ENCODE assay signal across 9 mouse cellular contexts in the genomic region with DNA sequence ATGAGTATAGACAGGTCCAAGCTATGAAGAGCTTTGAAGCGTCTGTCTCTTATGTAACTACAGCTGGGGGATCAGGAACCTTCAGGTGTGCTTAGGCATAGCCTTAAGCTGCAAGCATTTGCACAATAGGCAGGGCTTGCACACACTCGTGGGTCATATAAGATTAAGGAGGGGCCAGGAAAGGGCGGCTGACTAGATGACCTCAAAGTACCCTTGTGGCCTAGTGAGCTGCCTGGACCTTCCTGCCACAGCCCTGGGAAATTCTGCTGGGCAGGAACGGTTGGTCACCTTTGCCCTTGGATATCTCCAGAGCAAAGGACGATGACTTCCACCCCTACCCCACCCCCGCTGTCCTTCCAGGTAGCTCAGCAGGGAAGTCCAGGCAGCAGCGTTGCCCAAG. TPM values are rescaled to one million over a fixed set of nuclear protein-coding genes. Genes with fewer than 3 reads are reported as not detected.
DNase-seq lines count a peak whose midpoint lies in the region; ATAC-seq lines count a peak whose summit lies in the region.
"Had no signal": no experiment of that assay in that cellular context is flagged by ENCODE, and none has a peak within 500 bp of the region (broad histone marks: within the 10 kb centered on the region; RNA-seq: fewer than 3 reads in every experiment).

No protein-coding gene starts in this region.

- ATAC-seq in heart, embryonic 15.5 days (replicated peaks; ENCODE audit: insufficient number of reproducible peaks, insufficient read depth, low FRiP score, low read depth) = no peak

- H3K9me3 ChIP-seq in heart, embryonic 15.5 days (replicated peaks) = no peaks in the 10 kb centered on the region

- DNase-seq in adrenal gland, postnatal 14 days = peak; percentile 33
- DNase-seq in adrenal gland, adult 8-10 months = no peak
- DNase-seq in 3134 (ENCODE audit: extremely low read depth, insufficient read length, low spot score) (peak; percentile 35), liver (peak; percentile 24)
- peak; percentile 77 for DNase-seq in retina, postnatal 1 day
- DNase-seq in layer of hippocampus, postnatal 25 days (ENCODE audit: extremely low spot score in 1 of 2, low spot score in 1 of 2) = no peak
- no peak for DNase-seq in right cerebral cortex, postnatal 14 days

- 38% methylated on average over 7 of the region's 7 CpGs for WGBS in heart, embryonic 15.5 days

- H3K9ac ChIP-seq in heart, embryonic 15.5 days = no peak overlapping the region

- no peaks in the 10 kb centered on the region for H3K27me3 ChIP-seq in heart, embryonic 15.5 days

- H3K27ac ChIP-seq in heart, embryonic 15.5 days = peak overlapping the region; percentile 70

- no peak overlapping the region for H3K4me3 ChIP-seq in heart, embryonic 15.5 days

- H3K4me1 ChIP-seq in heart, embryonic 15.5 days (replicated peaks) = peaks cover 31% of the 10 kb centered on the region

- H3K4me2 ChIP-seq in heart, embryonic 15.5 days = no peak overlapping the region

- no peaks in the 10 kb centered on the region for H3K36me3 ChIP-seq in heart, embryonic 15.5 days

RNA-seq across cellular contexts. Expression of a gene that starts 1.8 kb away (rescaled TPM):
- total RNA-seq in adrenal gland, postnatal 14 days (2021) = 529 and 592 TPM in 2 replicates
- 100 to 1,000 TPM; 146 to 275 (median 231) TPM for total RNA-seq in adrenal gland, adult 8-10 months (2022)
- 2,657 and 2,686 TPM in 2 replicates for polyA plus RNA-seq in heart, embryonic 15.5 days (2015; fragmentation: Nextera tagmentation; extraction: Ambion mirVana)
- total RNA-seq in layer of hippocampus, postnatal 25 days (2021) = 100 to 1,000 TPM; 303 to 347 TPM

RNA-seq across cellular contexts. Expression of a gene that starts 21.6 kb away (rescaled TPM):
- not detected in 2 replicates for total RNA-seq in adrenal gland, postnatal 14 days (2021)
- total RNA-seq in adrenal gland, adult 8-10 months (2022) = not detected
- not detected in 2 replicates for polyA plus RNA-seq in heart, embryonic 15.5 days (2015; fragmentation: Nextera tagmentation; extraction: Ambion mirVana)
- not detected for total RNA-seq in layer of hippocampus, postnatal 25 days (2021)
- polyA plus RNA-seq: embryonic facial prominence, embryonic 11.5 days had no signal

RNA-seq across cellular contexts. Expression of a gene that starts 43.5 kb away (rescaled TPM):
- 41.1 and 41.3 TPM in 2 replicates for total RNA-seq in adrenal gland, postnatal 14 days (2021)
- total RNA-seq in adrenal gland, adult 8-10 months (2022) = 10 to 100 TPM; 32.0 to 41.3 (median 39.0) TPM
- polyA plus RNA-seq in heart, embryonic 15.5 days (2015; fragmentation: Nextera tagmentation; extraction: Ambion mirVana) = 28.3 and 28.8 TPM in 2 replicates
- total RNA-seq in layer of hippocampus, postnatal 25 days (2021) = 10 to 100 TPM; 38.8 to 39.9 TPM

RNA-seq across cellular contexts. Expression of a gene that starts 43.6 kb away (rescaled TPM):
- total RNA-seq in adrenal gland, postnatal 14 days (2021) = 18.7 and 19.0 TPM in 2 replicates
- total RNA-seq in adrenal gland, adult 8-10 months (2022) = 10 to 100 TPM; 26.4 to 40.6 (median 34.7) TPM
- polyA plus RNA-seq in heart, embryonic 15.5 days (2015; fragmentation: Nextera tagmentation; extraction: Ambion mirVana) = 9.5 and 13.6 TPM in 2 replicates
- 10 to 100 TPM; 12.2 to 18.4 TPM for total RNA-seq in layer of hippocampus, postnatal 25 days (2021)

Comparison
In these comparisons a context has a peak if more than half of its experiments do, and no peak if none do; other contexts are left out.
1. DNase-seq: peak in adrenal gland, postnatal 14 days (single experiment), 3134 (single experiment), liver (single experiment) and retina, postnatal 1 day (single experiment); none in adrenal gland, adult 8-10 months (single experiment), layer of hippocampus, postnatal 25 days (0 of 2) and right cerebral cortex, postnatal 14 days (single experiment).